Mouse (Mus musculus): ENCODE data around the gene H6pd. TPM values are rescaled to one million over a fixed set of nuclear protein-coding genes. Genes with fewer than 3 reads are reported as not detected.

Gene H6pd
- polyA plus RNA-seq, 1 experiment = 148 TPM

- no peak for TF ChIP-seq CTCF (IDR thresholded peaks at IDR 0.05; ENCODE audit: insufficient read depth, low read length)
- no peak for TF ChIP-seq POLR2A (IDR thresholded peaks at IDR 0.05; ENCODE audit: borderline replicate concordance, extremely low read depth, low read depth, low read length)
- DNase-seq = no peak
- 78% methylated on average over 10 of the region's 10 CpGs for WGBS
- no peak overlapping the region for H3K4me3 ChIP-seq (replicated peaks; ENCODE audit: extremely low read depth, low read depth, low read length)
- H3K4me1 ChIP-seq (ENCODE audit: control insufficient read depth, insufficient read depth, low read length) = peaks cover 27% of the 10 kb centered on the region
Observed at GRCm38 (mm10) chr4:149994218-149994617, 14.6 kb downstream of the H6pd start.

- no peak for DNase-seq
- Histone ChIP-seq H3K4me3 (replicated peaks; ENCODE audit: extremely low read depth, low read depth, low read length) (no peak overlapping the region), H3K4me1 (ENCODE audit: control insufficient read depth, insufficient read depth, low read length) (peaks cover 26% of the 10 kb centered on the region)
- 85% methylated on average over 8 of the region's 8 CpGs for WGBS
- TF ChIP-seq CTCF (IDR thresholded peaks at IDR 0.05; ENCODE audit: insufficient read depth, low read length) (no peak), POLR2A (IDR thresholded peaks at IDR 0.05; ENCODE audit: borderline replicate concordance, extremely low read depth, low read depth, low read length) (no peak)
Observed at GRCm38 (mm10) chr4:149992670-149993032, 16.2 kb downstream of the H6pd start.

GRCm38 (mm10) chr4:149991755-149992669 lies 16.8 kb downstream of the H6pd start:
- H3K4me1 ChIP-seq (ENCODE audit: control insufficient read depth, insufficient read depth, low read length) = peaks cover 26% of the 10 kb centered on the region
- TF ChIP-seq POLR2A (IDR thresholded peaks at IDR 0.05; ENCODE audit: borderline replicate concordance, extremely low read depth, low read depth, low read length) (no peak), CTCF (IDR thresholded peaks at IDR 0.05; ENCODE audit: insufficient read depth, low read length) (no peak)

GRCm38 (mm10) chr4:149990954-149991633 lies 17.7 kb downstream of the H6pd start:
- H3K4me3 ChIP-seq (replicated peaks; ENCODE audit: extremely low read depth, low read depth, low read length) = no peak overlapping the region
- 39% methylated on average over 9 of the region's 9 CpGs for WGBS
- no peak for DNase-seq
- peaks cover 20% of the 10 kb centered on the region for H3K4me1 ChIP-seq (ENCODE audit: control insufficient read depth, insufficient read depth, low read length)
- TF ChIP-seq CTCF (IDR thresholded peaks at IDR 0.05; ENCODE audit: insufficient read depth, low read length) (no peak), POLR2A (IDR thresholded peaks at IDR 0.05; ENCODE audit: borderline replicate concordance, extremely low read depth, low read depth, low read length) (no peak)

More at GRCm38 (mm10) chr4:149991755-149992669, 16.8 kb downstream of the H6pd start:
- DNase-seq = no peak
- WGBS = 83% methylated on average over 13 of the region's 13 CpGs
- no peak overlapping the region for H3K4me3 ChIP-seq (replicated peaks; ENCODE audit: extremely low read depth, low read depth, low read length)

- 30% methylated on average over 8 of the region's 8 CpGs for WGBS
- Histone ChIP-seq H3K4me1 (ENCODE audit: control insufficient read depth, insufficient read depth, low read length) (peaks cover 18% of the 10 kb centered on the region), H3K4me3 (replicated peaks; ENCODE audit: extremely low read depth, low read depth, low read length) (no peak overlapping the region)
- DNase-seq = no peak
- TF ChIP-seq POLR2A (IDR thresholded peaks at IDR 0.05; ENCODE audit: borderline replicate concordance, extremely low read depth, low read depth, low read length) = no peak
- no peak for TF ChIP-seq CTCF (IDR thresholded peaks at IDR 0.05; ENCODE audit: insufficient read depth, low read length)
Observed at GRCm38 (mm10) chr4:149990212-149990953, 18.4 kb downstream of the H6pd start.

- WGBS = 3% methylated on average over 21 of the region's 21 CpGs
- Histone ChIP-seq H3K4me1 (ENCODE audit: control insufficient read depth, insufficient read depth, low read length) (peaks cover 15% of the 10 kb centered on the region), H3K4me3 (replicated peaks; ENCODE audit: extremely low read depth, low read depth, low read length) (peak overlapping the region; percentile 23)
- peak; percentile 85 for DNase-seq
- TF ChIP-seq POLR2A (IDR thresholded peaks at IDR 0.05; ENCODE audit: borderline replicate concordance, extremely low read depth, low read depth, low read length) (no peak), CTCF (IDR thresholded peaks at IDR 0.05; ENCODE audit: insufficient read depth, low read length) (no peak)
Observed at GRCm38 (mm10) chr4:149988931-149989556, 19.8 kb downstream of the H6pd start.

- Histone ChIP-seq H3K4me1 (ENCODE audit: control insufficient read depth, insufficient read depth, low read length) (peaks cover 15% of the 10 kb centered on the region), H3K4me3 (replicated peaks; ENCODE audit: extremely low read depth, low read depth, low read length) (no peak overlapping the region)
- DNase-seq = no peak
- WGBS = 81% methylated on average over 6 of the region's 6 CpGs
- TF ChIP-seq CTCF (IDR thresholded peaks at IDR 0.05; ENCODE audit: insufficient read depth, low read length) (no peak), POLR2A (IDR thresholded peaks at IDR 0.05; ENCODE audit: borderline replicate concordance, extremely low read depth, low read depth, low read length) (no peak)
Observed at GRCm38 (mm10) chr4:149988301-149988700, 20.5 kb downstream of the H6pd start.

- Histone ChIP-seq H3K4me1 (ENCODE audit: control insufficient read depth, insufficient read depth, low read length) (peaks cover 15% of the 10 kb centered on the region), H3K4me3 (replicated peaks; ENCODE audit: extremely low read depth, low read depth, low read length) (no peak overlapping the region)
- TF ChIP-seq CTCF (IDR thresholded peaks at IDR 0.05; ENCODE audit: insufficient read depth, low read length) (no peak), POLR2A (IDR thresholded peaks at IDR 0.05; ENCODE audit: borderline replicate concordance, extremely low read depth, low read depth, low read length) (no peak)
- no peak for DNase-seq
- WGBS = 70% methylated on average over 10 of the region's 10 CpGs
Observed at GRCm38 (mm10) chr4:149986671-149987417, 22.0 kb downstream of the H6pd start.
